Mouse (Mus musculus) kidney, adult 2 months (tissue): ENCODE measurements at regions not wholly inside any gene's neighbourhood (a gene's known extent, or its start where the extent isn't known, plus 50 kb on each side); places are given as distances from the start of the nearest gene placed in this dataset.

ENCODE experiments used
- CTCF ChIP-seq: fragments of 200-500 bp; conservative IDR thresholded peaks from 2 replicates; pipeline ENCODE4 v1.5.1; 2011; ENCODE audit warnings: low read depth, mild to moderate bottlenecking, control low read depth, low read length, moderate library complexity, mixed read lengths; ENCODE audit not compliant: insufficient read depth, insufficient read length
- POLR2A ChIP-seq: fragments of 200-500 bp; IDR thresholded peaks from one replicate; pipeline ENCODE4 v1.6.1; 2011; ENCODE audit warnings: low read depth, low read length, control low read depth

DNA sequence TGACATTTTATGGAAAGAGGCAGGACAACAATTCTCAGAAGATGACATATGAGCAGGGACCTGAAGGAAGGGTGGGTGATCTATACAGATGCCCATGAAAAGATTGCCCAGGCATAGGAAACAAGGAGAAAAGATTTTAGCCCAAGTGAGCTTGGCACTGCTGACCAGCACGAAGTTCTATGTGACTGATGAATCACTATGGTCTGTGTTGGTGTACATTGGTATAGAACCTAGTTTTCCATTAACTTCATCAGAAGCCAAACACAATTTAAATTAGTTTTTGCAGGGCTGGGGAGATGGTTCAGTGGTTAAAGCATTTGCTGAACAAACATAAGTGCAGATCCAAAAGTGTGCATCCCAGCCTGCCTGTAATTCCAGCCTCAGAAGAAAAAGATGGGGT is 847.2 kb downstream of the Diaph3 start:
- TF ChIP-seq CTCF (no peak), POLR2A (no peak)
